Mouse (Mus musculus) retina, adult 2 months (tissue): Measurements from ENCODE around the gene Cadm4.
"Not testable (repeated sequence)": the region's sequence is repeated elsewhere in the genome, so short reads cannot be mapped to it uniquely, and the experiment has no call there.

ENCODE experiments used
- DNase-seq: peaks from one replicate; pipeline ENCODE4 v3.0.0-alpha.2; 2012; ENCODE audit warnings: low read depth, low spot score

Cadm4 gene

GRCm38 (mm10) chr7:24467886-24468285 lies 13.9 kb upstream of the Cadm4 start:
- DNase-seq, result no peak

- no peak for DNase-seq
Observed at GRCm38 (mm10) chr7:24469126-24469525, 12.7 kb upstream of the Cadm4 start.

- DNase-seq, result no peak
Observed at GRCm38 (mm10) chr7:24470356-24470755, 11.5 kb upstream of the Cadm4 start.

GRCm38 (mm10) chr7:24472442-24472841 lies 9.4 kb upstream of the Cadm4 start:
- DNase-seq, result no peak

GRCm38 (mm10) chr7:24472937-24473336 lies 8.9 kb upstream of the Cadm4 start:
- DNase-seq, result no peak

GRCm38 (mm10) chr7:24473913-24474529 lies 7.8 kb upstream of the Cadm4 start:
- DNase-seq, result no peak

- no peak for DNase-seq
Observed at GRCm38 (mm10) chr7:24474811-24475506, 6.9 kb upstream of the Cadm4 start.

- no peak for DNase-seq
Observed at GRCm38 (mm10) chr7:24476338-24476737, 5.5 kb upstream of the Cadm4 start.

- no peak for DNase-seq
Observed at GRCm38 (mm10) chr7:24476856-24477255, 5.0 kb upstream of the Cadm4 start.

GRCm38 (mm10) chr7:24478911-24479310 lies 2.9 kb upstream of the Cadm4 start:
- DNase-seq, result no peak

- DNase-seq, result no peak
Observed at GRCm38 (mm10) chr7:24479685-24480084, 2.1 kb upstream of the Cadm4 start.

- DNase-seq, result peak; percentile 68
Observed at GRCm38 (mm10) chr7:24480121-24480941, 1.5 kb upstream of the Cadm4 start.

GRCm38 (mm10) chr7:24480986-24481473 lies 793 bp upstream of the Cadm4 start:
- DNase-seq, result no peak

- no peak for DNase-seq
Observed at GRCm38 (mm10) chr7:24482208-24483020, 591 bp downstream of the Cadm4 start.

- not testable (repeated sequence) for DNase-seq
Observed at GRCm38 (mm10) chr7:24483291-24483690, 1.5 kb downstream of the Cadm4 start.

GRCm38 (mm10) chr7:24485481-24485880 lies 3.7 kb downstream of the Cadm4 start:
- DNase-seq, result no peak

GRCm38 (mm10) chr7:24486654-24487130 lies 4.9 kb downstream of the Cadm4 start:
- DNase-seq, result no peak

GRCm38 (mm10) chr7:24487403-24487802 lies 5.6 kb downstream of the Cadm4 start:
- DNase-seq, result no peak

- no peak for DNase-seq
Observed at GRCm38 (mm10) chr7:24488303-24488702, 6.5 kb downstream of the Cadm4 start.

GRCm38 (mm10) chr7:24499856-24500577 lies 18.2 kb downstream of the Cadm4 start:
- DNase-seq, result no peak

- no peak for DNase-seq
Observed at GRCm38 (mm10) chr7:24500929-24501328, 19.1 kb downstream of the Cadm4 start.
